Mouse (Mus musculus) C2C12 (cell line): ENCODE measurements around the gene Trp53i11. TPM values are rescaled to one million over a fixed set of nuclear protein-coding genes. Genes with fewer than 3 reads are reported as not detected.

ENCODE experiments used
- H3K27me3 ChIP-seq: one replicate; pipeline ENCODE4 v1.6.1; 2011; ENCODE audit not compliant: control insufficient read depth, insufficient read depth, insufficient read length
- H3K36me3 ChIP-seq: one replicate; pipeline ENCODE4 v1.6.1; 2011; ENCODE audit not compliant: control insufficient read depth, insufficient read depth
- H3K4me3 ChIP-seq: one replicate; pipeline ENCODE4 v1.5.1; 2011; ENCODE audit warnings: mild to moderate bottlenecking, control low read depth; ENCODE audit not compliant: poor library complexity, insufficient read depth, severe bottlenecking
- H3K79me2 ChIP-seq: one replicate; pipeline ENCODE4 v1.6.1; 2011; ENCODE audit not compliant: control insufficient read depth, insufficient read depth
- H3K79me3 ChIP-seq: one replicate; pipeline ENCODE4 v1.6.1; 2011; ENCODE audit warnings: low read depth, control low read depth
- H3ac ChIP-seq: one replicate; pipeline ENCODE3; 2011; ENCODE audit warnings: low read depth; ENCODE audit not compliant: control insufficient read depth, insufficient read length
- CEBPB ChIP-seq: IDR thresholded peaks from one replicate; pipeline ENCODE4 v1.6.1; 2011; ENCODE audit warnings: low read depth, mild to moderate bottlenecking, control low read depth, moderate library complexity
- CTCF ChIP-seq: IDR thresholded peaks from one replicate; pipeline ENCODE4 v1.5.1; 2011; ENCODE audit not compliant: control insufficient read depth, insufficient read depth, insufficient read length
- FOSL1 ChIP-seq: IDR thresholded peaks from one replicate; pipeline ENCODE4 v1.8.0; 2011; ENCODE audit warnings: mild to moderate bottlenecking, low read length; ENCODE audit not compliant: poor library complexity, insufficient read depth, severe bottlenecking
- MAX ChIP-seq: IDR thresholded peaks from one replicate; pipeline ENCODE4 v1.6.1; 2011; ENCODE audit warnings: mild to moderate bottlenecking, control low read depth
- MYOD1 ChIP-seq: IDR thresholded peaks from one replicate; pipeline ENCODE4 v1.6.1; 2011; ENCODE audit warnings: low read depth; ENCODE audit not compliant: control insufficient read depth, insufficient read length
- MYOG ChIP-seq: IDR thresholded peaks from one replicate; pipeline ENCODE4 v1.6.1; 2011; ENCODE audit not compliant: control insufficient read depth, insufficient read length; ENCODE audit errors: extremely low read depth
- USF1 ChIP-seq: IDR thresholded peaks from one replicate; pipeline ENCODE4 v1.6.1; 2011; ENCODE audit warnings: low read depth, mild to moderate bottlenecking, control low read depth, moderate library complexity
- polyA plus RNA-seq: library from polyadenylated mRNA; unstranded; fragments of >200 nt; fragmentation: generic; extraction: Trizol; gene quantifications from one replicate; pipeline ENCODE4 v1.2.1, GENCODE M21; 2012; ENCODE audit warnings: missing spikeins

Gene Trp53i11
- polyA plus RNA-seq, 1 experiment, result 3.3 TPM

DNA sequence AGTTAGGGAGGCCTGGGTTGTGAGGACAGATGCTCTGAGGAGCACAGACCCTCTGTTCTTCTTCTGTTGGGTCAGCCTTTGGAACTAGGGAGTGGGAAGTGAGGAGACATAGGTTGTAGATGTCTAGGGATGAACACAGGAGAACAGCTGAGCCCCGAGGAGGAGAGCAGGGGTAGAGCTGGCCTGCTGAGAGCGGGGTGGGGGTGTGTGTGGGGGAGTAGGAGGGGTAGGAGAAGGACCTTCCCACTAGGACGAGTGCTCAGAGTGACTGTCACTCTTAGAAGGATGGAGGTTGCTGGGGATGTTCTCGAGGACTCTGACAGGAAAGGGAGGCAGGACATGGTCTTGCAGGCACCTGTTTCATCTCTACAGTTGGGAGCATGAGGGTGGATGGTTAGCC is 6.5 kb downstream of the Trp53i11 start:
- no peak for TF ChIP-seq CEBPB
- TF ChIP-seq FOSL1, result no peak
- TF ChIP-seq MYOD1, result no peak
- TF ChIP-seq CTCF, result no peak
- no peak for TF ChIP-seq MYOG
- TF ChIP-seq USF1, result no peak
- no peak for TF ChIP-seq MAX
- H3K79me2 ChIP-seq, result no peaks in the 10 kb centered on the region

GRCm38 (mm10) chr2:93198846-93199245 is 11.5 kb downstream of the Trp53i11 start:
- H3K79me2 ChIP-seq, result no peaks in the 10 kb centered on the region
- peaks cover 21% of the 10 kb centered on the region for H3K27me3 ChIP-seq
- TF ChIP-seq MYOD1 (no peak), CTCF (peak; percentile 76)
- no peak overlapping the region for H3ac ChIP-seq
- no peaks in the 10 kb centered on the region for H3K79me3 ChIP-seq
- H3K4me3 ChIP-seq, result no peak overlapping the region
- H3K36me3 ChIP-seq, result no peaks in the 10 kb centered on the region

More for the DNA sequence above, 6.5 kb downstream of the Trp53i11 start:
- Histone ChIP-seq H3K79me3 (no peaks in the 10 kb centered on the region), H3K27me3 (peaks cover 26% of the 10 kb centered on the region), H3ac (no peak overlapping the region), H3K4me3 (no peak overlapping the region), H3K36me3 (no peaks in the 10 kb centered on the region)

GRCm38 (mm10) chr2:93199531-93199974 is 12.2 kb downstream of the Trp53i11 start:
- H3K79me2 ChIP-seq, result no peaks in the 10 kb centered on the region
- no peaks in the 10 kb centered on the region for H3K36me3 ChIP-seq
- H3K27me3 ChIP-seq, result peaks cover 19% of the 10 kb centered on the region
- TF ChIP-seq CEBPB (no peak), CTCF (peak; percentile 95)
- H3K79me3 ChIP-seq, result no peaks in the 10 kb centered on the region
- H3ac ChIP-seq, result no peak overlapping the region
- no peak overlapping the region for H3K4me3 ChIP-seq

DNA sequence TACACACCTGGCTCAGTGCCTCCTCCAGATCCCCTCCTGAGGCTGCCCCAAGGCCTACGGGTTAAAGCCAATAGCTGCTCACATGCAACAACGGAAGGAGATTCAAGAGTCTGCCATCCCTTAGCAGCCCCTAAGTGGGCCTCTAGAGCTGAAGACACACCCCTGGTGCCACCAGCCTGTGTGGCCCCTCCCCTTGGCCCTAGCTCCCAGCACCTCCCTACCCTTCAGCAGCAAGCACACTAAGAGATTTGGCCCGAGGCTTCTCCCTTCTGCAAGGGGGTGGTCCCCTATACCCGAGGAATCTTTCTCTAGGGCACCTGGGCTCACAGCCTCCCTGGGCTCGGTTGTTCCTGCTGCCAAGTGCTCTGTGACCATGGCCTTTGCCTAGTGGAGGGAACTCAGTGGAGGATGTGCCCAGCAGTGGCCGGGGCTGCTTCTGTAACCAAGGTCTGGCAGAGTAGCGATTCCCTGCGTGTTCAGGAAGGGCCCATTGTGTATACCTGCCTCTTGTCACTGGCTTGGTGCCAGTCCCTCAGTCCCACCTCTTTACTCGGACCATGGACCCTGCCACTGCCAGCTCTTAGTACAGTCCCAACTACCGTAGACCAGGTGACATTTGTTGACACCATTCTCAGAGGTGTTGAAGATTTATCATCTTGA is 13.5 kb downstream of the Trp53i11 start:
- Histone ChIP-seq H3K27me3 (peaks cover 21% of the 10 kb centered on the region), H3K36me3 (no peaks in the 10 kb centered on the region), H3K79me3 (no peaks in the 10 kb centered on the region), H3ac (no peak overlapping the region), H3K79me2 (no peaks in the 10 kb centered on the region), H3K4me3 (no peak overlapping the region)
- TF ChIP-seq CTCF (no peak), MYOG (no peak), CEBPB (no peak)

DNA sequence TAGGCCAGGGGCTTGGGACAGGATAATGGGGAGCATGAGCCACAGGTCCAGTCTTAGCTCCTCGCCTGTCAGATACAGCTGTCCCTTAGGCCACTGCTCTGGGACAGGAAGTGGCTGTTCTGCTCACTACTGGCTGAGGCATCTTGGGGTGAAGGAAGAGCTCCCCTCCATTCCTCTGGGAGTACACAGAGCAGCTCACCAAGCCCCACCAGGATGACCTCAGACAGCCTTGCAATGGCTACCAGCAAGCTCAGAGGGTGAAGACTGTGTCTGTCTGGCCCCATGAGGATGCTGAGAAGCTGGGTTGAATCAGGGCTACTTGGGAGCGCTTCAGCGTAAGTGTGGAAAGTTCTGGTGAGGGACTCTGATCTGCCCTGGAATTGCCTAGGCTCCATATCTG is 14.6 kb downstream of the Trp53i11 start:
- Histone ChIP-seq H3K79me3 (no peaks in the 10 kb centered on the region), H3K36me3 (no peaks in the 10 kb centered on the region), H3ac (no peak overlapping the region), H3K4me3 (no peak overlapping the region), H3K79me2 (no peaks in the 10 kb centered on the region), H3K27me3 (peaks cover 22% of the 10 kb centered on the region)
- TF ChIP-seq USF1 (no peak), CEBPB (no peak), MYOD1 (no peak), CTCF (no peak), FOSL1 (no peak), MAX (no peak), MYOG (no peak)

DNA sequence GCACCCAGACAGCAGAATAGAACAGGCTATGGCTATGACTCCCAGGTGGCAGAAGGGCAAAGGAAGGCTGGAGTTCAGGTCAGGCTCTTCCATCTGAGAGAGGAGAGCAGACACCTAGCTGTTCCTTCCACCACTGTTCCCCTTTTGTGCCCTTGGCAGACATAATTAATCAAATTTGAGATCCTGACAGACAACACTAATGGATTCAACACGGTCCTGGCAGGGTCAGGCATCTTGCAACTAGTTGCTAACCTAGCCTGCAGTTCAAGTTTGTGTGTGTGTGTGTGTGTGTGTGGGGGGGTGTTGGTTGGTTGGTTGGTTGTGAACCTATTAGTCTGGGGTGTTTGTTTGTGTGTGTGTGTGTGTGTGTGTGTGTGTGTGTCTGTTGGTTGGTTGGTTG is 15.4 kb downstream of the Trp53i11 start:
- Histone ChIP-seq H3K36me3 (no peaks in the 10 kb centered on the region), H3K79me2 (no peaks in the 10 kb centered on the region), H3K79me3 (no peaks in the 10 kb centered on the region), H3ac (no peak overlapping the region), H3K4me3 (no peak overlapping the region), H3K27me3 (peaks cover 29% of the 10 kb centered on the region)
- no peak for TF ChIP-seq USF1
- TF ChIP-seq MAX, result no peak
- TF ChIP-seq MYOG, result no peak
- no peak for TF ChIP-seq FOSL1
- no peak for TF ChIP-seq MYOD1
- TF ChIP-seq CTCF, result no peak
- TF ChIP-seq CEBPB, result no peak
